Mouse (Mus musculus): ENCODE results near the gene Usp32. TPM values are rescaled to one million over a fixed set of nuclear protein-coding genes. Genes with fewer than 3 reads are reported as not detected.

Usp32 gene
- polyA plus RNA-seq, 1 experiment from 2014 or later, result 3.0 TPM

GRCm38 (mm10) chr11:84985421-84985820, 154.5 kb downstream of the Usp32 start:
- H3K27me3 ChIP-seq (ENCODE audit: control insufficient read depth, insufficient read depth, low read length), result no peaks in the 10 kb centered on the region
- no peaks in the 10 kb centered on the region for H3K9me3 ChIP-seq (ENCODE audit: control insufficient read depth, low read length)
- DNase-seq (ENCODE audit: low spot score), result no peak
- ATAC-seq (ENCODE audit: low FRiP score, low TSS enrichment), result no peak
- no peak overlapping the region for H3K4me2 ChIP-seq (replicated peaks; ENCODE audit: low read depth)
- no peak overlapping the region for H3K27ac ChIP-seq (replicated peaks)
- peaks cover 7% of the 10 kb centered on the region; the same call in 1 of the 2 replicates for H3K36me3 ChIP-seq (ENCODE audit: control insufficient read depth, insufficient read depth, low read length)
- no peak overlapping the region for H3K4me3 ChIP-seq (ENCODE audit: low read depth, low read length)
- 93% methylated on average over 6 of the region's 6 CpGs for WGBS
- no peak for TF ChIP-seq EP300 (optimal IDR thresholded peaks at IDR 0.05)
- TF ChIP-seq CTCF (IDR thresholded peaks at IDR 0.05; ENCODE audit: low read depth), result no peak
- no peaks in the 10 kb centered on the region for H3K4me1 ChIP-seq (replicated peaks; ENCODE audit: control insufficient read depth, insufficient read depth)
- no peak overlapping the region for H3K9ac ChIP-seq (ENCODE audit: low read length)

GRCm38 (mm10) chr11:84980697-84981096, 159.3 kb downstream of the Usp32 start:
- H3K27me3 ChIP-seq (ENCODE audit: control insufficient read depth, insufficient read depth, low read length), result no peaks in the 10 kb centered on the region
- 49% methylated on average over 2 of the region's 2 CpGs for WGBS
- no peak overlapping the region for H3K4me2 ChIP-seq (replicated peaks; ENCODE audit: low read depth)
- H3K9ac ChIP-seq (ENCODE audit: low read length), result no peak overlapping the region
- H3K4me1 ChIP-seq (replicated peaks; ENCODE audit: control insufficient read depth, insufficient read depth), result no peaks in the 10 kb centered on the region
- H3K4me3 ChIP-seq (ENCODE audit: low read depth, low read length), result no peak overlapping the region
- DNase-seq (ENCODE audit: low spot score) (peak; percentile 55), ATAC-seq (ENCODE audit: low FRiP score, low TSS enrichment) (peak; percentile 69)
- no peaks in the 10 kb centered on the region; the same call in 1 of the 2 replicates for H3K36me3 ChIP-seq (ENCODE audit: control insufficient read depth, insufficient read depth, low read length)
- H3K27ac ChIP-seq (replicated peaks), result peak overlapping the region; percentile 36; the same call in 1 of the 2 replicates
- TF ChIP-seq CTCF (IDR thresholded peaks at IDR 0.05; ENCODE audit: low read depth) (no peak), EP300 (optimal IDR thresholded peaks at IDR 0.05) (no peak)
- H3K9me3 ChIP-seq (ENCODE audit: control insufficient read depth, low read length), result no peaks in the 10 kb centered on the region

DNA sequence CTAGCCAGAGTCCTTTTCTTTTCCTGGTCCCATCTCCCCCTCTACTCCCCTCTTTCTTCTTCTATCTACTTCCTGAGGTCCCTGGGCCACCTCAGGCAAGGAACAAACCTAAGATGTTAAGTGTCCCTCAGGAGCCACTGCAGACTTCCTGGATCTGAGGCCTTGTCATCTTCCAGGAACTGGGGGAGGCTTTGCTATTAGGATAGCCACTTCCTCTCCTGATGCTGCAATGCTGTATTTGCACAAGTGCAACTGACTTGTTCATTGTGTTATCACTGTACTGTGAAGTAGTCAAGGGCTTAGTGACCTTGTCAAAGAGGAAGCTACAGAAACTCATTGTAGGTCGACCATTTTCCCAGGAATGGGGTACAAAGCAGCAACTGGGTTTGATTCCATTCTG, 160.6 kb downstream of the Usp32 start:
- Histone ChIP-seq H3K4me2 (replicated peaks; ENCODE audit: low read depth) (no peak overlapping the region), H3K36me3 (ENCODE audit: control insufficient read depth, insufficient read depth, low read length) (no peaks in the 10 kb centered on the region), H3K27ac (replicated peaks) (no peak overlapping the region), H3K4me3 (ENCODE audit: low read depth, low read length) (no peak overlapping the region), H3K9me3 (ENCODE audit: control insufficient read depth, low read length) (no peaks in the 10 kb centered on the region), H3K4me1 (replicated peaks; ENCODE audit: control insufficient read depth, insufficient read depth) (no peaks in the 10 kb centered on the region), H3K27me3 (ENCODE audit: control insufficient read depth, insufficient read depth, low read length) (no peaks in the 10 kb centered on the region), H3K9ac (ENCODE audit: low read length) (no peak overlapping the region)
- no peak for TF ChIP-seq CTCF (IDR thresholded peaks at IDR 0.05; ENCODE audit: low read depth)
- no peak for TF ChIP-seq EP300 (optimal IDR thresholded peaks at IDR 0.05)
- no peak for ATAC-seq (ENCODE audit: low FRiP score, low TSS enrichment)
- DNase-seq (ENCODE audit: low spot score), result no peak
- WGBS, result 31% methylated on average over 1 of the region's 1 CpGs

DNA sequence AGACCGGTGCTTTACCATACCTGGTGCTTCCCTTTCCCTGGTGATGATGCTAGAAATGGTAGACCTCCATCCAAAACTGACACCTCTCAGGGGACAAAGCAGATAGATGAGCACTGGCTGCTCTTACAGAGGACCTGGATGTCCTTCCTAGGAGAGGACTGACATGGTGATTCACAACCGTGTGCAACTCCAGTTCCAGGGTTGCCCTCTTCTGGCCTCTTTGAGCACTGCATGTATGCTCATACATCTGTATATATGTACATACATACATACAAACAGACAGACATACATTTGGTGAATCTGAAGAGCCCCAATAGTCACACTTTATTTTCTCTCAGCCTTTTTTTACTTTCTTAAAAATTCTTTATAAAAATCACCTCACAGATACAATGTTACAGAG, 161.8 kb downstream of the Usp32 start:
- H3K27ac ChIP-seq (replicated peaks), result no peak overlapping the region
- no peaks in the 10 kb centered on the region for H3K4me1 ChIP-seq (replicated peaks; ENCODE audit: control insufficient read depth, insufficient read depth)
- DNase-seq (ENCODE audit: low spot score), result peak; percentile 39
- H3K4me2 ChIP-seq (replicated peaks; ENCODE audit: low read depth), result no peak overlapping the region
- TF ChIP-seq EP300 (optimal IDR thresholded peaks at IDR 0.05) (no peak), CTCF (IDR thresholded peaks at IDR 0.05; ENCODE audit: low read depth) (peak; percentile 63)
- H3K4me3 ChIP-seq (ENCODE audit: low read depth, low read length), result no peak overlapping the region
- 59% methylated on average over 2 of the region's 2 CpGs for WGBS
- H3K27me3 ChIP-seq (ENCODE audit: control insufficient read depth, insufficient read depth, low read length), result no peaks in the 10 kb centered on the region
- no peaks in the 10 kb centered on the region for H3K9me3 ChIP-seq (ENCODE audit: control insufficient read depth, low read length)
- ATAC-seq (ENCODE audit: low FRiP score, low TSS enrichment), result no peak
- no peak overlapping the region for H3K9ac ChIP-seq (ENCODE audit: low read length)
- no peaks in the 10 kb centered on the region for H3K36me3 ChIP-seq (ENCODE audit: control insufficient read depth, insufficient read depth, low read length)

- Histone ChIP-seq H3K27ac (replicated peaks) (no peak overlapping the region), H3K9me3 (ENCODE audit: control insufficient read depth, low read length) (no peaks in the 10 kb centered on the region), H3K36me3 (ENCODE audit: control insufficient read depth, insufficient read depth, low read length) (no peaks in the 10 kb centered on the region), H3K4me2 (replicated peaks; ENCODE audit: low read depth) (no peak overlapping the region), H3K27me3 (ENCODE audit: control insufficient read depth, insufficient read depth, low read length) (no peaks in the 10 kb centered on the region), H3K9ac (ENCODE audit: low read length) (no peak overlapping the region), H3K4me3 (ENCODE audit: low read depth, low read length) (no peak overlapping the region), H3K4me1 (replicated peaks; ENCODE audit: control insufficient read depth, insufficient read depth) (no peaks in the 10 kb centered on the region)
- TF ChIP-seq CTCF (IDR thresholded peaks at IDR 0.05; ENCODE audit: low read depth) (no peak), EP300 (optimal IDR thresholded peaks at IDR 0.05) (no peak)
- 67% methylated on average over 3 of the region's 3 CpGs for WGBS
- DNase-seq (ENCODE audit: low spot score), result no peak
- no peak for ATAC-seq (ENCODE audit: low FRiP score, low TSS enrichment)
Measured at GRCm38 (mm10) chr11:84977385-84977952, 162.5 kb downstream of the Usp32 start.

DNA sequence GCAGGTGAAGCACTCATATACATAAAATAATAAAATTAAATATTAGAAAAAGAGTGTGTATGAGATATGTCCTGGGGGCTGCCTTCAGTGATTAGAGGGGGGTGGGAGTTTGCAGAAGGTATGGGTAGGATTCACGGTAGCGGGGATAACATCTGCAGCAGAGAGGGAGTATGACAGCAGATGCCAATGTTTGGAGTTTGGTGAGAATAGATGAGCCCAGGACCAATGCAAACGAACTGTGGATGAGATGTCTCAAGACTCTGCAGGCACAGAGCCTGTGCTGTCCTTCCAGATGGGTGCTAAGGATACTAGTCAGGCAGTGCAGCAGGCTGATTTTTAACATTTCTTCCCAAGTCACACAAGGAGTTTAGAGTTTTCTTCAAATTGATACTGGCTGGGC, 163.3 kb downstream of the Usp32 start:
- no peak overlapping the region for H3K4me2 ChIP-seq (replicated peaks; ENCODE audit: low read depth)
- no peak overlapping the region for H3K27ac ChIP-seq (replicated peaks)
- H3K36me3 ChIP-seq (ENCODE audit: control insufficient read depth, insufficient read depth, low read length), result no peaks in the 10 kb centered on the region
- 71% methylated on average over 3 of the region's 3 CpGs for WGBS
- no peak overlapping the region for H3K4me3 ChIP-seq (ENCODE audit: low read depth, low read length)
- H3K27me3 ChIP-seq (ENCODE audit: control insufficient read depth, insufficient read depth, low read length), result no peaks in the 10 kb centered on the region
- ATAC-seq (ENCODE audit: low FRiP score, low TSS enrichment) (no peak), DNase-seq (ENCODE audit: low spot score) (no peak)
- no peaks in the 10 kb centered on the region for H3K9me3 ChIP-seq (ENCODE audit: control insufficient read depth, low read length)
- no peak overlapping the region for H3K9ac ChIP-seq (ENCODE audit: low read length)
- TF ChIP-seq EP300 (optimal IDR thresholded peaks at IDR 0.05) (no peak), CTCF (IDR thresholded peaks at IDR 0.05; ENCODE audit: low read depth) (no peak)
- H3K4me1 ChIP-seq (replicated peaks; ENCODE audit: control insufficient read depth, insufficient read depth), result no peaks in the 10 kb centered on the region
